Mouse (Mus musculus) lung, adult 2 months (tissue): ENCODE data around the gene Mrpl21.

Experiments used
- CTCF ChIP-seq: fragments of 200-500 bp; IDR thresholded peaks from 2 replicates; pipeline ENCODE4 v1.5.1; 2011; ENCODE audit warnings: mild to moderate bottlenecking, low read length, control low read depth; ENCODE audit not compliant: insufficient read depth
- POLR2A ChIP-seq: fragments of 200-500 bp; IDR thresholded peaks from 2 replicates; pipeline ENCODE4 v1.6.1; 2011; ENCODE audit warnings: low read depth, mild to moderate bottlenecking, control low read depth, low read length, borderline replicate concordance; ENCODE audit errors: extremely low read depth

DNA sequence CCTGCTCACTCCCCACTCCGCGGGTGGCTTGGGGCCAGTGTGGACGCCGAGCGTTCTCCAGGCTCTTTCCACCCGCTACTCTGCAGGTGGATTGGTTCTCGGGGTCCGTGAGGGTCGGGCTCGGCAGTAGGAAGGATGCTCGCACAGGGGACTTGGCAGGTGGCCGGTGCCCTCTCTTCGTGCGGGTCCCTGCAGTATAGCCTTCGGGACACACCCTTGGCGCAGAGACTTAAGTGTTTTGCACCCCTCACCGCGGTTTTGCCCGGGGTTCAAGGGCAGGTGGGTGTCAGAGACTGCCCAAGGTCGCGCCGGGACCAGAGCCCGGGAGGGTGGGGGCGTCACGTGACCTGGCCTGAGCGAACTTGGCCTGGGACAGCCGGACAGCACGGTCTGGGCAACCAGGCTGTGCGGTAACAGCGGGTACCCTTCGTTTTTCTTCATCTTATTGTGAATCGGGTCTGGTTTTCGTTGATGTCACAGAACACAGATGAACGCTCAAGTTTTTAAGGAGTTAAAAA is 41.1 kb downstream of the Mrpl21 start:
- TF ChIP-seq POLR2A (peak; percentile 67; the same call in 1 of the 2 replicates), CTCF (no peak)
